In the genomic region with DNA sequence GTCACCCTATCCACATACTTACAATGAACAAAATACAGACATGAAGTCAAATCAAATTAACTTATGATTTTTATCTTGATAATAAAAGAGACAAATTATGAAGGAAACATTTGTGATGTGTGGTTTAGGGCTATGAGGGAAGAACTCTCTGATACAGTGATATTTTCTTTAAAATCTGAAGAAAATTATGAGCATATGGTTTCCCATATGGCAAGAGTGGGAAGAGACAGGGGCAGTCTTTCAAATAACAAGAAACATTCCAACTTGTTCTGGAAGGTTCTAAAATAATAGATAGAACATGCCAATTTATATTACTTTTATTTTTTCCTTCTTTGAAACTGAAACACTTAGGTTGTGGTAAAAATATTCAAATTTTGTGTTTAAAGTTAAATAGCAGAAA, we compare ENCODE assay signal across 24 mouse cellular contexts.
"Had no signal": no experiment of that assay in that cellular context is flagged by ENCODE, and none has a peak within 500 bp of the region (broad histone marks: within the 10 kb centered on the region; RNA-seq: fewer than 3 reads in every experiment).

No protein-coding gene starts in this region.

- H3K4me1 ChIP-seq: kidney, embryonic 15.5 days; limb, embryonic 10.5 days; limb, embryonic 13.5 days; liver, embryonic 12.5 days; liver, embryonic 15.5 days; lung, embryonic 15.5 days; megakaryocyte, embryonic 14.5 days; midbrain, embryonic 10.5 days; midbrain, embryonic 13.5 days; neural tube, embryonic 13.5 days had no signal

- DNase-seq: kidney, adult 11 months; kidney, adult 8-10 months; kidney, postnatal 10 days; kidney, postnatal 36 days; liver; lung, adult 18-20 months; lung, postnatal 10 days; lung, postnatal 36 days; right cerebral cortex, postnatal 4 days; thymus, adult 18-20 months; thymus, postnatal 36 days had no signal

- ATAC-seq: liver, embryonic 12.5 days; midbrain, embryonic 13.5 days; midbrain, embryonic 16.5 days had no signal

- H3K9ac ChIP-seq: kidney, embryonic 15.5 days; limb, embryonic 13.5 days; liver, embryonic 12.5 days; liver, embryonic 15.5 days; lung, embryonic 15.5 days; midbrain, embryonic 13.5 days; neural tube, embryonic 13.5 days had no signal

- H3K4me2 ChIP-seq: kidney, embryonic 15.5 days; limb, embryonic 13.5 days; liver, embryonic 12.5 days; liver, embryonic 15.5 days; lung, embryonic 15.5 days; midbrain, embryonic 13.5 days; neural tube, embryonic 13.5 days had no signal

- H3K36me3 ChIP-seq: kidney, embryonic 15.5 days; limb, embryonic 10.5 days; limb, embryonic 13.5 days; liver, embryonic 12.5 days; liver, embryonic 15.5 days; lung, embryonic 15.5 days; midbrain, embryonic 10.5 days; midbrain, embryonic 13.5 days; neural tube, embryonic 13.5 days had no signal

- H3K27ac ChIP-seq: kidney, embryonic 15.5 days; limb, embryonic 10.5 days; limb, embryonic 13.5 days; liver, embryonic 12.5 days; liver, embryonic 15.5 days; lung, embryonic 15.5 days; midbrain, embryonic 10.5 days; midbrain, embryonic 13.5 days; neural tube, embryonic 13.5 days; stomach, postnatal 0 days had no signal

- H3K27me3 ChIP-seq: kidney, embryonic 15.5 days; limb, embryonic 13.5 days; liver, embryonic 12.5 days; liver, embryonic 15.5 days; lung, embryonic 15.5 days; megakaryocyte, embryonic 14.5 days; midbrain, embryonic 13.5 days; neural tube, embryonic 13.5 days had no signal

- H3K9me3 ChIP-seq: kidney, embryonic 15.5 days; limb, embryonic 10.5 days; limb, embryonic 13.5 days; liver, embryonic 12.5 days; liver, embryonic 15.5 days; lung, embryonic 15.5 days; megakaryocyte, embryonic 14.5 days; midbrain, embryonic 10.5 days; midbrain, embryonic 13.5 days; neural tube, embryonic 13.5 days had no signal

- H3K4me3 ChIP-seq: kidney, embryonic 15.5 days; limb, embryonic 10.5 days; limb, embryonic 13.5 days; liver, embryonic 12.5 days; liver, embryonic 15.5 days; lung, embryonic 15.5 days; megakaryocyte, embryonic 14.5 days; midbrain, embryonic 10.5 days; midbrain, embryonic 13.5 days; myocyte; neural tube, embryonic 13.5 days had no signal
